Mouse (Mus musculus) cerebellum, adult (tissue): ENCODE data around the gene Celf2.
"Not testable (repeated sequence)": the region's sequence is repeated elsewhere in the genome, so short reads cannot be mapped to it uniquely, and the experiment has no call there.

Source experiments
- ATAC-seq: cut with Nextera tagmentation; 2 replicates; pipeline ENCODE4 v1.9.2; 2017; ENCODE audit warnings: mild to moderate bottlenecking, moderate library complexity, mixed read lengths; ENCODE audit not compliant: insufficient number of reproducible peaks, low FRiP score, low TSS enrichment

Gene Celf2

DNA sequence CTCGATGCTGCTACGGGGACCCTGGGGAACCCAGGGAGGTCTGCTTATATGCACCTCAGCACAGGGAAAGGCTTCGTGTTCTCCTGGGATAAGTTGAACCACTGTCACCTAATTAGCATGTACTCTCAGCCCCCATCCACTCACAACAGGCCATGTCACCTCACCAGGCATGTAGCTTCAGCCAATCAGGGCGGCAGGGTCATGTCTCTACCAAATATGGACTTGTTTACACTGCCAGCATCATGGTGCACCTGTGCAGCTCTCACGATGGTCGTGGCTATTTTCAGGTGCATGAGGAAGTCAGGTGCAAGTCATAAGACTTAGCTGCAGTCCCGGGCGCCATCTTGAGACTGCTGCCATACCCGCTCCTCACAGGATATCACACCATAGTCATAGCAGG is at the start of gene Celf2:
TSS of gene Celf2 (minus strand) at position 101 of the 400 bp plus-strand sequence.
- ATAC-seq, result not testable (repeated sequence)

GRCm38 (mm10) chr2:7555144-7555892 is 46.0 kb upstream of the Celf2 start:
- no peak for ATAC-seq

DNA sequence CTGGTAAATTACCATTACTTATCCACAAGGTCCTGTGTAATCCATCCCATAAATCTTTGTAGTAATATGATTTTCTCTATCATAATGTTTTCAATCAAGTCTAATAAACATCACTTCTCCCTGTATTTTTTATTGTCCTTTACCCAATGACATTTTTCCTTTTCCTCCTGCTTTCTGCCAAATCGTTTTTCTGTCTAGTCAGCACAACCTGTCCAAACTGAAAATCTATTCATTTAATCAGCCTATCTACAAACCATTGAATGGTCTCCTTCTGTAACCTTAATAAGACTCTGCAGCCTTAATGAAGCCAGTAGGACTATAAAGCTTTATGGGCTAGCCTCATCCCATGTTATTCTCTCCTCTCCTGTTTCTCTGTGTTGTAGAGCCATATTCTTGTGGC is 45.2 kb upstream of the Celf2 start:
- no peak for ATAC-seq

- ATAC-seq, result no peak
These were observed 43.5 kb upstream of the Celf2 start for GRCm38 (mm10) chr2:7552887-7553286.

DNA sequence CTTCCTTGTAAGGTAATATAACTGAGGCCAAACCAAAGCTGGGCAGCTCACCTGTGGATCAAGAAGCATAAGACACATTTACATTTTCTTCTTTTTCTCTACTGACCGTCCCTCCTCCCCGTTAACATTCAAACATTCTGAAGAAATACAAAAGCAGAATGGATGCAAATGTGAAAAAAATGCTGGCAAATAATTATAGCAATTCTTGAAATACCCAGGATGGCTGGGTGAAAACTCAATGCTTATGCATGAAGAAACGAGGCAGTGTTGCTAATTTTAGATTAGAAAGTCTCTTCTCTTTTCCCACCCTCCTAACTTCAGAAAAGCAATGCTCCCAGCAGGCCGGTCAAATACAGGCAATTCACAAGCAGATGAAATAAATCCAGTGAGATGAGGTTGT is 39.5 kb upstream of the Celf2 start:
- no peak for ATAC-seq

- no peak for ATAC-seq
These were observed 25.3 kb upstream of the Celf2 start for GRCm38 (mm10) chr2:7534615-7535204.

DNA sequence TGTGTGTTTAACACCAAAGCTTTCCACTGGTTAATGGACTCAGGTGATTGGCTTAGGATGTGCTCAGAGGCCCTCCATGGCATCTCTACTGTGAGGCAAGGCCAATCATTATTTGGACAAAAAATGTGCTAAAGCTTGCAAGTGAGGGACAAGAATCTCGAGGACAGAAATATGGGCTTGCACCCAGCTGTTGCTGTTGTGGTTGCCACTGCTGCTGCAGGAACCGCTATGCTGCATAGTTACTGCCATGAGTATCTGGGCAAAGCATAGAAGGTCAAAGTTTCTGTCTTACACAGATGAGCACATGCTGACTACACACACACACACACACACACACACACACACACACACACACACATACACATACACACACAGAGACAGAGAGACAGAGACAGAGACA is 24.8 kb upstream of the Celf2 start:
- no peak for ATAC-seq

- no peak for ATAC-seq
These were observed 22.0 kb upstream of the Celf2 start for GRCm38 (mm10) chr2:7531185-7531960.

DNA sequence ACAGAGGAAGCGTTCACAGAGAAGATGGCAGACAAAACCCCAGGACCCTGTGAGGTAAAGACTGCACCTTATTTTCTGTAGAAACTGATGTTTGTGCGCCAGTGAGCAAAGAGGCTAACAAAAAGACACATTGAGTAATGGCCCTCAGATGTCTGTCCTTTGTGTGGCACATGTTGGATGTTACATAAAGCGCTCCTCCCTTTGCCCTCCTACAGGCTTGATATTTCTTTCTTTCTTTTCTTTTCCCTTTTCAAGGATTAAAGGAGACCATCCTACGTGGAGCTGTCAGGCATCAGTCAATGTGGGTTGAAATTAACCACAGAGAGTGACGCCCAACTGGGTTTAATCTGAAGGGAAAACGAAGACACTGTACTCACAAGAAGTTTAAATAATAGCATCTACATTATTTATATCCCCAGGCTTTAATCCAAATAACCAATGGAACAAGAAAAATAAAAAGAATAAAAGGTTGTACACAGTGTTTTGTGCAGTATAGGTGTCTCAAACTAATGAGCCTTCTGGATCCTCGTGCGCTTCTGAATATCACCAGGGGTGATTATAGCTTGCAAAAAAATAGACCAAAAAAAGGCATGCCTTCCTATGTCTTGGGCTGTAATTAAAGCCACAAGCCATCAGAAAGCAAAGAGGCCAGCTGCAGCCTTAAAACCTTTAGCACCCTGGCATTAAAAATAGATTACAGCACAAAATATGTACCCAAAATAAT is 21.3 kb upstream of the Celf2 start:
- no peak for ATAC-seq

DNA sequence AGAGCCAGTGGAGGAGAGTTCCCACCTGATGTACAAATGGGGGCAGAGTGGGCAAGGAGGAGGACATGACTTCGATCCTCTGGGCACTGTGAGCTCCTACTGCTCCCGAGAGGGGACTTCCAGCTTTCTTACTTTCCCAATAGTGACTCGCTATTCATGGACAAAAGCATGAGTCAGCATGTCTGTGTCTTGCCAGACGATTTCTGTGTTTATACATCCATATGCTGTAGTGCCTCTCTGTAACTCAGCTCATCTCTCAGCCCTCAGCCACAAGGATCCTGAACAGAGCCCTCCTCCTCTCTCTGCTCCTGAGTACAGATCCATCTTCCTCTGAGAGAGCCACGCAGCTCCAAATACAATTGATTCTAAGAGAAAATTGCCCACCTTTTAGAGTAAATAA is 20.3 kb upstream of the Celf2 start:
- ATAC-seq, result no peak

DNA sequence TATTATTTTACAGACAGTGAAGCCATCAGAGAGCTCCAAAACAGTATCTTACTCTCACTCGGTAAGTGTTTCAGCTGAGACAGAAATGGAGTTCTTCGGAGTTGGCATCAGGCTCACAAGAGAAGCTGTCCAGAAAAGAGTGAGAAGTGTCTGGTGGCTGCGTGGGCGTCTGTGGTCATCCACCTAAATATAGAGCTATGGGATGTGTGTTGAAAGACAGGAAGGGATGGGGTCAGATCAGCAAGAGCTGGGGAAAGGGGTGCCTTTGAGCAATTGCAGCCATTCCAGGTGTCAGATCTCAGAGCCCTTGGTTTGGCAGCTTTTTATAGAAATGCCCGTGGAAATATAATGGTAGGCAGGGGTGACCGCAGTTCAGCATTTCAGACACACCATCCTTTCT is 17.3 kb upstream of the Celf2 start:
- no peak for ATAC-seq

GRCm38 (mm10) chr2:7519473-7519872 is 10.1 kb upstream of the Celf2 start:
- no peak for ATAC-seq

DNA sequence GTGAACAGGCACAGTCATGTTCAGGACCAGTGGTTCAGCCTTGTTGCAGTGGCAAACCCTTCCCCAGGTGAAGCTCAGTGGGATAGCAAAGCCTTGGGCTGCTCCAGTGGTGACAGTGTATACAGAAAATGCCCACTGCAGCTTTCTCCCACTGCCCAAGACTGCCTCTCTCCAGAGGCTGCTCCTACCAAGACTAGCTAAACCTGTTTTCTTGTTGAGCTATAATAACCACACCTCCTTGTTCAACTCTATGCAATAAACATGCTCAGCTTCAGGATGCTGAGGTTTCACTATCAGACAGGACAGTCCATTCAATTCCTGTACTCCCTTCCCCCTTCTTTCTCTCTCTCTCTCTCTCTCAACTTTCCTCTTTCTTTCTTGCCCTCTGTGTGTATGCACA is 15.9 kb downstream of the Celf2 start:
- no peak for ATAC-seq

DNA sequence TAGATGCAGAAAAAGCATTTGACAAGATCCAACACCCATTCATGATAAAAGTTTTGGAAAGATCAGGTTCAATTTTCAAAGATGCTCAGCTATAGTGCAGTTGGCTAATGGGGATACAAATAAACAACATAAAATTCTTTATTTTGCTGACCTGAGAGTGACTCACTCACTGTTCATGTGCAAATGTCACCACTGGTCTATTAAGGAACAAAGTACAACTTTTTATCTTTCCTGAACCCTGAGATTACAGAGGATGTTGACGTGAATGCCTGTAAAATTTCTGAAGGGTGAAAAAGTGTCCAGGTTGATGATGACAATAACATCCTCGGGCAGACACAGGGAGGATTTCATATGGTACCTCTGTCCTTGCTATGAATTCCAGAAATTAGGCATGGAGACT is 24.4 kb downstream of the Celf2 start:
- ATAC-seq, result no peak

DNA sequence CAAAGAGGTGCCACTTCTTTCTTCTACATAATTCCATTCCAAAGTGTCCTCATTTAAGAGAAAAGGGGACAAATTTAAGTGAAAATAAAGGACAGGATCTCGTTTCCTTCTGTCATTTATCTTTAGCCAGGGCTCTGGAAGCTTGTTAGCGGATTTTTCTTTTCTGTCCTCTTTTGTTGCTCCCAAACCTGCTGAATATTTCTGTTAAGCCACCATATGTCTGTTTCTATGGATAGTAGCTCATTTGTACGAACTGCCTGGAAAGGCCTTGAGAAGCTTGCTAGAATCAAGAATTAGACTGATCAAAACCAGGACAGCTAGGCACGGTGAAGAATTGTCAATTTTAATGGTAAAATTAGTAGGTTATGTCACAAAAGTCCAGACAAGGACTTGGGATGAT is 27.3 kb downstream of the Celf2 start:
- no peak for ATAC-seq

- no peak for ATAC-seq
These were observed 48.9 kb downstream of the Celf2 start for GRCm38 (mm10) chr2:7460329-7461056.

DNA sequence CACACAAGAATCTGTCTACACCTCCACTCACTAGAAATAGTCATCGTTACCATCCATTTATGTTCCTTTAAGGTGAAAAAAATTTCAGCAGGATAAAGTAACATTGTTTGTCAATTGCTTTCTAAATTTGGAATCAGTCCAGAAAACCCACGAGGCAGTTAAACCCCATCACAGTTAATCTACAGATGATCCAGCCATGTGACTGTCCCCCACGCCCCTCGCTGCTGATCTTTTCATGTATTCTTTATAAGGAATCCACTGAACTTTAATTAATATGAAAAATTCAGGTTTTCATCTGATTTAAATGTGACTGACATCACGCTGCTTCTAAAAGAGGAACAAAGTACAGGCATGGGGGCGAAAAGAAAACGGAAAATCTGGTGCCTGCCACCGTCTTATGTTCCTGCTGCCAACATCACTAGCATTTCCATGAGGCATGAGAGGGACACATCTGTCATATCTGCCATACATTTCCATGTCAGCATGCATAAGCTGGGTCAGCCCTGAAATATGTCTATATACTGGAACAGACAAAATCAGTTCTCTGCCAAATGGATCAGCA is 70.6 kb downstream of the Celf2 start:
- ATAC-seq, result no peak

GRCm38 (mm10) chr2:7426481-7426880 is 82.9 kb downstream of the Celf2 start:
- no peak for ATAC-seq

DNA sequence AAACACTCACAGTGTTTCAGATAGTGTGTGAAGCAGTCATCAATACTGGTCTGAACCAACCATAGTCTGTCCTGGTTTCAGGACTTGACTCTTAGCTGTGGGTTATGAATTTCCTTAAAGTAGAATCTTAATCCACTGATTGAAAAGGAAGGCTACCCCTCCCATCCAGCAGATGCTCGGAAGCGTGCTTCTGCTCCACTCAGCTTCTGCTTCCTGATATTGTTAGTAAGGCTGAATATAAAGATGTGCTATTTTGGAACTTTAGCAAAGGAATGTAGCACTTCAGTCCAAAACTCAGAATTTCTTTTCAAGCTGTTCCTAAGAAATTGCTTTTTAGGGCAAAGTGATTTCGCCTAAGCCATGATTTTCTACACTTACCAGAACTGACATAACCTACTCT is 108.8 kb downstream of the Celf2 start:
- no peak for ATAC-seq

DNA sequence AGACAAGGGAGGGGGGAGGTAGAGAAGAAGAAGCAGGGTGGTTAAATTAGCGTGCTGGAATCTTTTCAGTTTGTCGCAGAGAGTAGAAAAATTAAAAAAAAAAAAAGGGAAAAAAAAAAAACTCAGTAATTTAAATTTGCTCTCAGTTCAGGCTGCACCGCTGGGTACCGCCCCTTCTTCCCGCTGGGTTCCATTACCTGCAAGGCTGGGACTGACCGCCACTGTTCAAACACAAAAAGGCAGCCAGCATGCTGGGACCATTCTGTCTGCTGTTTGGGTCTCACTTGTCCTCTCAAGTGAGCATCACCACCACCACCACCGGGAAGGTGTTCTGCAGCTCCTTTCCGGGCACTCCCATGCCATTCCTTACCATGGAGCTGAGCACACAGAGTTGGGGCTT is 113.4 kb downstream of the Celf2 start:
- no peak for ATAC-seq
